Mouse (Mus musculus): ENCODE measurements at regions not wholly inside any gene's neighbourhood (a gene's known extent, or its start where the extent isn't known, plus 50 kb on each side); places are given as distances from the start of the nearest gene placed in this dataset.

GRCm38 (mm10) chr19:19747821-19748488 lies 637.0 kb upstream of the Rorb start:
- TF ChIP-seq POLR2A (IDR thresholded peaks at IDR 0.05; ENCODE audit: insufficient read depth, low read depth, low read length) (no peak), CTCF (IDR thresholded peaks at IDR 0.05) (no peak)
